Mouse (Mus musculus) limb, embryonic 11.5 days (tissue): Measurements from ENCODE around the gene Ssna1. TPM values are rescaled to one million over a fixed set of nuclear protein-coding genes. Genes with fewer than 3 reads are reported as not detected.

Experiments
- ATAC-seq: fragments of 200-750 bp; cut with Nextera tagmentation; 2 replicates; pipeline ENCODE4 v1.8.0; 2017; ENCODE audit warnings: low read depth; ENCODE audit not compliant: insufficient number of reproducible peaks, low FRiP score, low TSS enrichment
- DNase-seq: peaks from one replicate; pipeline ENCODE4 v3.0.0-alpha.2; 2015; ENCODE audit warnings: low spot score
- H3K27ac ChIP-seq: fragments of 300-500 bp; sonication (generic); replicated peaks from 2 replicates; pipeline ENCODE4 v1.5.1; 2014; ENCODE audit warnings: low read depth, mild to moderate bottlenecking, low read length
- H3K27me3 ChIP-seq: fragments of 300-500 bp; sonication (generic); 2 replicates; pipeline ENCODE4 v1.6.1; 2014; ENCODE audit warnings: mild to moderate bottlenecking, low read length, mixed read lengths; ENCODE audit not compliant: control insufficient read depth, insufficient read depth
- H3K36me3 ChIP-seq: fragments of 300-500 bp; sonication (generic); 2 replicates; pipeline ENCODE4 v1.6.1; 2014; ENCODE audit warnings: mild to moderate bottlenecking, low read length, moderate library complexity, mixed read lengths; ENCODE audit not compliant: control insufficient read depth, insufficient read depth
- H3K4me1 ChIP-seq: fragments of 300-500 bp; sonication (generic); 2 replicates; pipeline ENCODE4 v1.6.1; 2014; ENCODE audit warnings: low read length, mixed read lengths; ENCODE audit not compliant: control insufficient read depth, insufficient read depth
- H3K4me2 ChIP-seq: fragments of 300-500 bp; sonication (generic); 2 replicates; pipeline ENCODE4 v1.6.1; 2014; ENCODE audit warnings: low read depth, mild to moderate bottlenecking, moderate library complexity; ENCODE audit not compliant: severe bottlenecking
- H3K4me3 ChIP-seq: fragments of 300-500 bp; sonication (generic); 2 replicates; pipeline ENCODE4 v1.5.1; 2014; ENCODE audit warnings: low read depth, low read length
- H3K9ac ChIP-seq: fragments of 300-500 bp; sonication (generic); 2 replicates; pipeline ENCODE4 v1.6.1; 2014; ENCODE audit warnings: mild to moderate bottlenecking, low read length
- H3K9me3 ChIP-seq: fragments of 300-500 bp; sonication (generic); 2 replicates; pipeline ENCODE4 v1.6.1; 2016; ENCODE audit warnings: low read length; ENCODE audit not compliant: control insufficient read depth
- WGBS: fragments of 180-500 bp; shearing (Covaris S2); extraction: QIAGEN DNeasy Blood & Tissue Kit; methylation state at CpG from one replicate; pipeline ENCODE4 v1.1.7; 2014; 5-methylcytosine and 5-hydroxymethylcytosine counted together
- polyA plus RNA-seq: library from polyadenylated mRNA; unstranded; fragments of >200 nt; fragmentation: Nextera tagmentation; extraction: Ambion mirVana; gene quantifications from 2 replicates; pipeline ENCODE4 v1.2.1, GENCODE M21; 2014

Gene Ssna1
- polyA plus RNA-seq, 1 experiment from 2014 or later: 237 TPM

- Histone ChIP-seq H3K9me3 (no peaks in the 10 kb centered on the region), H3K4me1 (no peaks in the 10 kb centered on the region), H3K4me2 (no peak overlapping the region), H3K27ac (no peak overlapping the region), H3K9ac (no peak overlapping the region), H3K27me3 (peaks cover 2% of the 10 kb centered on the region; the same call in 1 of the 2 replicates), H3K4me3 (no peak overlapping the region), H3K36me3 (no peaks in the 10 kb centered on the region)
- ATAC-seq (no peak), DNase-seq (no peak)
- 71% methylated on average over 5 of the region's 5 CpGs for WGBS
Measured at GRCm38 (mm10) chr2:25234551-25235220, 37.6 kb downstream of the Ssna1 start.

- 94% methylated on average over 3 of the region's 3 CpGs for WGBS
- no peak for ATAC-seq
- no peak for DNase-seq
- Histone ChIP-seq H3K4me1 (no peaks in the 10 kb centered on the region), H3K9ac (no peak within 1 kb of the TSS), H3K27ac (no peak within 1 kb of the TSS), H3K36me3 (no peaks in the 10 kb centered on the region), H3K4me2 (no peak within 1 kb of the TSS), H3K27me3 (peaks cover under 1% of the 10 kb centered on the region; the same call in 1 of the 2 replicates), H3K9me3 (no peaks in the 10 kb centered on the region), H3K4me3 (no peak within 1 kb of the TSS)
Measured at GRCm38 (mm10) chr2:25234050-25234449, 38.2 kb downstream of the Ssna1 start, which contains the start of gene Slc34a3. Gene Slc34a3 (minus strand): TSS chr2:25234364.

- Histone ChIP-seq H3K4me2 (no peak overlapping the region), H3K27me3 (no peaks in the 10 kb centered on the region), H3K4me3 (no peak overlapping the region), H3K36me3 (no peaks in the 10 kb centered on the region), H3K9ac (no peak overlapping the region), H3K27ac (no peak overlapping the region), H3K4me1 (no peaks in the 10 kb centered on the region), H3K9me3 (no peaks in the 10 kb centered on the region)
- ATAC-seq (no peak), DNase-seq (no peak)
- 74% methylated on average over 4 of the region's 4 CpGs for WGBS
Measured at GRCm38 (mm10) chr2:25233421-25233820, 38.8 kb downstream of the Ssna1 start.

GRCm38 (mm10) chr2:25231038-25231437 is 41.2 kb downstream of the Ssna1 start:
- WGBS: 57% methylated on average over 12 of the region's 12 CpGs
- no peak for ATAC-seq
- Histone ChIP-seq H3K9me3 (no peaks in the 10 kb centered on the region), H3K36me3 (no peaks in the 10 kb centered on the region), H3K27ac (no peak overlapping the region), H3K9ac (no peak overlapping the region), H3K27me3 (no peaks in the 10 kb centered on the region), H3K4me2 (no peak overlapping the region), H3K4me1 (no peaks in the 10 kb centered on the region), H3K4me3 (no peak overlapping the region)
- DNase-seq: no peak

DNA sequence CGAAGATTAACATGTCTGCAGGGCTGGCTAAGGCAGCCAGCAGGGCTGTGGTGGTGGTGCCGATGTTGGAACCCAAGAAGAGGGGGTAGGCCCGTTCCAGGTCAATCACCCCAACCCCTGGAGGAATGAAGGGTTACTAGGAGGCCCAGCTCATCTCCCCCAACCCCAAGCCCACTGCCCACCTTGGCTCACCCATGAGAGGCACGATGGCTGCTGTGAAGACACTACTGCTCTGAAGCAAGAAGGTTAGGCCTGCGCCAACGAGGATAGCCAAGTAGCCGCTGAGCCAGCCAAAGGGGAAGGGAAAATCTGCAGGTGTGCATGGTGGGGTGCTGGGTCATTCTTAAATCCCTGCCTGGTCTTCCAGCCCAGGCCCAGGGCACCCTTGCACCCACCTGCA is 41.7 kb downstream of the Ssna1 start:
- Histone ChIP-seq H3K9me3 (no peaks in the 10 kb centered on the region), H3K4me2 (no peak overlapping the region), H3K9ac (no peak overlapping the region), H3K27me3 (no peaks in the 10 kb centered on the region), H3K4me3 (no peak overlapping the region), H3K4me1 (peaks cover 2% of the 10 kb centered on the region; the same call in 1 of the 2 replicates), H3K36me3 (no peaks in the 10 kb centered on the region), H3K27ac (no peak overlapping the region)
- ATAC-seq: no peak
- DNase-seq: no peak
- WGBS: 89% methylated on average over 7 of the region's 7 CpGs

- Histone ChIP-seq H3K4me2 (no peak overlapping the region), H3K27me3 (no peaks in the 10 kb centered on the region), H3K27ac (no peak overlapping the region), H3K9ac (no peak overlapping the region), H3K36me3 (no peaks in the 10 kb centered on the region), H3K9me3 (no peaks in the 10 kb centered on the region), H3K4me3 (no peak overlapping the region), H3K4me1 (peaks cover 3% of the 10 kb centered on the region; the same call in 1 of the 2 replicates)
- no peak for DNase-seq
- WGBS: 86% methylated on average over 5 of the region's 5 CpGs
- no peak for ATAC-seq
Measured at GRCm38 (mm10) chr2:25229582-25229981, 42.7 kb downstream of the Ssna1 start.

GRCm38 (mm10) chr2:25228995-25229530 is 43.2 kb downstream of the Ssna1 start:
- WGBS: 68% methylated on average over 6 of the region's 6 CpGs
- no peak overlapping the region for H3K9ac ChIP-seq
- no peaks in the 10 kb centered on the region for H3K36me3 ChIP-seq

GRCm38 (mm10) chr2:25228431-25228889 is 43.8 kb downstream of the Ssna1 start:
- Histone ChIP-seq H3K4me1 (peaks cover 5% of the 10 kb centered on the region), H3K27ac (no peak overlapping the region)

More at GRCm38 (mm10) chr2:25228995-25229530, 43.2 kb downstream of the Ssna1 start:
- Histone ChIP-seq H3K4me1 (peaks cover 3% of the 10 kb centered on the region; the same call in 1 of the 2 replicates), H3K9me3 (no peaks in the 10 kb centered on the region), H3K4me2 (peak overlapping the region; percentile 26; the same call in 1 of the 2 replicates), H3K27me3 (no peaks in the 10 kb centered on the region), H3K27ac (no peak overlapping the region), H3K4me3 (no peak overlapping the region)
- ATAC-seq (no peak), DNase-seq (no peak)

More at GRCm38 (mm10) chr2:25228431-25228889, 43.8 kb downstream of the Ssna1 start:
- WGBS: 3% methylated on average over 7 of the region's 7 CpGs
- H3K4me2 ChIP-seq: peak overlapping the region; percentile 26; the same call in 1 of the 2 replicates
- H3K9ac ChIP-seq: no peak overlapping the region
- H3K36me3 ChIP-seq: no peaks in the 10 kb centered on the region
- peak; percentile 83 for DNase-seq
- H3K4me3 ChIP-seq: no peak overlapping the region
- no peaks in the 10 kb centered on the region for H3K27me3 ChIP-seq
- no peak for ATAC-seq
- H3K9me3 ChIP-seq: no peaks in the 10 kb centered on the region
